Mouse (Mus musculus) retina, adult 2 months (tissue): Measurements from ENCODE around the gene Klra17.
"Not testable (repeated sequence)": the region's sequence is repeated elsewhere in the genome, so short reads cannot be mapped to it uniquely, and the experiment has no call there.

Experiments
- DNase-seq: peaks from one replicate; pipeline ENCODE4 v3.0.0-alpha.2; 2012; ENCODE audit warnings: low read depth, low spot score

Klra17 gene

DNA sequence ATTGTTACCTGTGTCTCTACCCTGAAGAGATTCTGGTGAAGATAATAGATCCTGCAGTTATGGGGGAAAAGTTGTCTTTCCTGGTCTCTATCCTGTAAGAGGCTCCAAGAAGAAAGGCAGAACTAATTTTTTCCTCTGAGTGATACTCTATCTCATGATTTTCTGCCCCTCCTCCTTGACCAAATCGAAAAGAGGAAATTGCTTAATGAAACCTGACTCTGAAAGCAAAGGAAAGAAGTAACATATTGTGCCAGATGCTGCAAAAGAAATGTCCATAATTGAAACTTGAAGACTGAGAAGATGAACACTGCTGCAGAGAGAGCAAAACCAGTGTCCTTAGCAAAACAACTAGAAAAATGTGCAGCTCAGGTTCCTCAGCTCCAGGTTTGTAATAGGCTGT, at the start of gene Klra17:
Klra17 (minus strand) TSS at position 124 of the 400 bp plus-strand sequence.
- no peak for DNase-seq

DNA sequence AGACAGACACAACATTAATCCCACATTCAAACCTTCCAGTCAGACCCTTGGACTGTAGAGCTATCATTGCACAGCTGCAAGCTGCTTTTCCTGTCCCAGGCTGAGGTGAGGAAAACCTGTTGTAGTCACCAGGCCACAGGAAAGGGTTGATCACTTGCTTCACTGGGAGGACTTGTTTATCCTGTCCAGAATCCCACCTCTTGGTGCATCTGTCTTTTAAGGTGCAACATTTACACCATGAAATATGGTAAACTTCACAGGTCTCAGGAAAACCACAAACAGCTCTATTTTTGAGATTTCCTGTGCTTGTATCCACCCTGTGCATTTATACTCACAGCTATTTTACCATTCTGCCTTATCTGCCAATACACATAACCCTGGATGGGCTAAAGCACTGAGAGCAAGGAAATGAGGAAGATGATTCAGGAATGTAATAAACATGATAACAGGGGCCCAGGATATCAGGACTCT, 41.0 kb upstream of the Klra17 start, which contains the start of gene Klra5:
Klra5 (minus strand) TSS at position 175 of the 471 bp plus-strand sequence.
- DNase-seq = not testable (repeated sequence)

DNA sequence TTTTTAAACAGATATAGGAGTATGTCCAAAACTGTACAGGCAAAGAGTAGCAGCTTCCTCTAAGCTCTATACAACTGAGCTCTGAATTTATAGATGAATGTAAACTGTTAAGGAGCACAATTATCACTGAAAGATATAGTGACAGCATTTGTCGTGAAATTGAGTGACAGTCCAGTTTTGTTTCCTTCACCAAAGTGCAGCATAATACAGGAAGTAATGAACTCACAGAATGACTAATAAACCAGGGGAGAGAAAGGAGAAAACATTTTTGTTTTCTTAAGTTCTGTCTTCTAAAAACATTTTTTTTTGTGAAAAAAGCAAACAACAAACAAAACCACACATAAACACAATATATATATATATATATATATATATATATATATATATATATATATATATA, 40.5 kb upstream of the Klra17 start:
- DNase-seq = no peak

DNA sequence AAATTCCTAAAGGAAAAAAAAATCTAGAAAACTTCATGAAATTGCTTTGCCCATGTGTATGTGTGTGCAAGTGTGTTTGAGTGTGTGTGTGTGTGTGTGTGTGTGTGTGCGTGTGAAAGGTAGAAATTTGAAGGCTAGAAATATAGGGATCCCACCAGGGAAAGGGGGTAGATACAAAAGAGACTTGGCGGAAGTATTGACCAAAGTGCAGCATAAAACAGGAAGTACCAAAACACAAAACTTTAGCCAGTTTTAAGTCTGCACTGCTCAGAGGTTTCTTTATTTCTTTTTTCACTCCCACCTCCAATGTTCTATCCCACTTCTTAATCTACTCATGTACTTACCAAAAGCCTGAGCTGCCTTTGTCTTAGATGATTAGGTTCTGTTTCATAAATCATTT, 6.1 kb upstream of the Klra17 start:
- no peak for DNase-seq

DNA sequence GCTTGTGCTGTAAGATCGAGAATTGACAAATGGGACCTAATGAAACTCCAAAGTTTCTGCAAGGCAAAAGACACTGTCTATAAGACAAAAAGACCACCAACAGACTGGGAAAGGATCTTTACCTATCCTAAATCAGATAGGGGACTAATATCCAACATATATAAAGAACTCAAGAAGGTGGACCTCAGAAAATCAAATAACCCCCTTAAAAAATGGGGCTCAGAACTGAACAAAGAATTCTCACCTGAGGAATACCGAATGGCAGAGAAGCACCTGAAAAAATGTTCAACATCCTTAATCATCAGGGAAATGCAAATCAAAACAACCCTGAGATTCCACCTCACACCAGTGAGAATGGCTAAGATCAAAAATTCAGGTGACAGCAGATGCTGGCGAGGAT, 14.1 kb downstream of the Klra17 start, which contains the start of gene Gm17631:
Gm17631 (plus strand) TSS at position 301 of the 400 bp plus-strand sequence.
- not testable (repeated sequence) for DNase-seq

DNA sequence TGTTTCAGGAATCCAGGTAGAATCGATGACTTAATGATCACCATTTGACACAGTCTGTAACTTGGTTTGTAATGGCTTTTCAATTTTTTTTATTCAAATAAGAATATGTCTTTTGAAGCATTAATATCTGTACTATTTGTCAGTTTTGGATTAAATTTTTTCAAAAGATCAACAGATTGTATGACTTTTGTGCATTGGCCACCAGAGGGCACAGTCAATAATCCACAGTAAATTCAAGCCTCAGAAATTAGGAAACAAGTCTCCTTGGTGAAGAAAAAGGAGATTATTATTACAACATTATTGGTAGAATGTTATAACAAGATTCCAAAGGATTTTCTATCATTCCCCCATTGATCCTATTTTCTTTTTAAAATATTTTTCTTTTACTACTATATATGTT, 50.9 kb downstream of the Klra17 start:
- DNase-seq = no peak

DNA sequence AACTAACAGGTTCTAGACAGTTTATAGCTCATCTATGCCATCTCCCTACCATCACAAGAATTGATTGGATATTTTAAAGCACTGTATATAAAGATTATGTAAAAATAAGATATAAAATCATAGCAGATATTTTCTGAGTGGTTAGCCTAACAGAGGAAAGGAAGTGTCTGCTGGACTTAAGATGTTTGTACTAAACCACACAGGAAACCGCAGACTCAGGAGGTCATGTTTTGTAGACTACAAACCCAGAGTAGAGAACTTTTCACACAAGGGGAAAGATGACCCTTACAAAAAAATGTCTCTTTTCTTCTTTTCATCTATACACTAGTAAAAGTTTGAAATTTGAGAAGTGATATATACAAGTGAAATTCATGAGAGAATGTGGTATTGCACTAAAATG, 52.5 kb downstream of the Klra17 start:
- DNase-seq = no peak

DNA sequence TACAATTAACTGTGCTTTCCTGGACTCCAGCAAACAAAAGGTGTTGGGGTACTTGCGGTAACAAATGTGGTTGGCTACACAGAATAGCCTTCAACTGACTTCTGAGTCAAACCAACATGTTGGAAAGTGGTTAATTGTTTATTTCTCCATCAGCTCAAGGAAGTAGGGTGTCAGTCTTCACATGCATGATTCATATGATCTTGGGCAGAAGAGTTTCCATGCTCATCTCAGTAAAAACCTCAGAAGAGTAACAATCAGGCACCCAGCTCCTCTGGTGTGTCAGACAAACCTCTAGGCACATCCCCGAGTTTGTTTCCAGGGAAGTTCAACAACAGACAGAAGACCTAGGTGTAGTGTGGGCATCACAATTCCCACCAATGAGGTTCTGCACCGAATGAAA, 58.7 kb downstream of the Klra17 start:
- no peak for DNase-seq

DNA sequence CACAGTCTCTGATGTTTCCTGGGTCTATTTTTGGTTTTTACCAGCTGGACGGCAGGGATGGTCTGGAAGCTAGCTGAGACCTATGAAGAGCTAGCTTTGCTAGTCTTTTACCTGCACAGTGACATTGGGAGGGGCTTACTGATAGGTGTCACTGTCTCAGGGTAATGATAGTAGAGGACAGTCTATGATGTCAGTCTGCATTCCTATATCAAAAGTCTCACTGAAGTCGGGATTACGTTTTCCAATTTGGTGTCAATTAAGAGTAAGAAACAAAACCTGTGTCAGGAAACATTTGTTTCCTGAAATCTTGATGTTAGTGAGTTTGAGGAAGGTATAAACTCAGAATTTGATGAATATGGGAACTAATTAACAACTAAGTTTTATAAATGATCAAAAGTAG, 92.3 kb downstream of the Klra17 start, which contains the start of gene Gm156:
Gm156 (minus strand) TSS at position 101 of the 400 bp plus-strand sequence.
- DNase-seq = not testable (repeated sequence)
